ENCODE assay signal across 7 mouse cellular contexts in genomic region chr2:173578595-173578994, GRCm38 (mm10). TPM values are rescaled to one million over a fixed set of nuclear protein-coding genes. Genes with fewer than 3 reads are reported as not detected.
DNase-seq lines count a peak whose midpoint lies in the region; ATAC-seq and TF ChIP-seq lines count a peak whose summit lies in the region.

No protein-coding gene starts in this region.

- H3K27me3 ChIP-seq in thymus, adult 2 months (ENCODE audit: control insufficient read depth, insufficient read depth, low read length) = peaks cover 2% of the 10 kb centered on the region; the same call in 1 of the 2 replicates
- H3K27me3 ChIP-seq in forebrain, embryonic 16.5 days (replicated peaks; ENCODE audit: control insufficient read depth, insufficient read depth, low read length) = peaks cover 22% of the 10 kb centered on the region
- peaks cover 84% of the 10 kb centered on the region for H3K27me3 ChIP-seq in liver, embryonic 13.5 days

- TF ChIP-seq POLR2A in thymus, adult 2 months (IDR thresholded peaks at IDR 0.05; ENCODE audit: control insufficient read depth, extremely low read depth, insufficient read depth, low read length, poor library complexity) = no peak

- H3K4me3 ChIP-seq in thymus, adult 2 months (ENCODE audit: control insufficient read depth, insufficient read depth, low read length) = peak overlapping the region; percentile 55
- peak overlapping the region; percentile 42 for H3K4me3 ChIP-seq in forebrain, embryonic 16.5 days (replicated peaks; ENCODE audit: low read length)
- peak overlapping the region; percentile 32 for H3K4me3 ChIP-seq in liver, embryonic 13.5 days (replicated peaks)

- peak overlapping the region; percentile 50 for H3K9ac ChIP-seq in forebrain, embryonic 16.5 days (replicated peaks; ENCODE audit: low read depth, low read length)
- no peak overlapping the region for H3K9ac ChIP-seq in liver, embryonic 13.5 days

- H3K36me3 ChIP-seq in thymus, adult 2 months (ENCODE audit: control insufficient read depth, insufficient read depth, low read length) = no peaks in the 10 kb centered on the region
- H3K36me3 ChIP-seq in forebrain, embryonic 16.5 days (ENCODE audit: control insufficient read depth, insufficient read depth) = no peaks in the 10 kb centered on the region
- H3K36me3 ChIP-seq in liver, embryonic 13.5 days = no peaks in the 10 kb centered on the region

- TF ChIP-seq CTCF in thymus, adult 2 months (IDR thresholded peaks at IDR 0.05; ENCODE audit: borderline replicate concordance, control insufficient read depth, extremely low read depth, insufficient read depth, low read length, poor library complexity) = no peak

- no peak for ATAC-seq in forebrain, embryonic 16.5 days
- ATAC-seq in liver, embryonic 13.5 days (ENCODE audit: low read depth) = no peak
- no peak for ATAC-seq in erythroid progenitor cell, adult 5-6 weeks (replicated peaks; ENCODE audit: low FRiP score, poor library complexity, severe bottlenecking)

- peak; percentile 37 for DNase-seq in thymus, adult 2 months
- DNase-seq in thymus, postnatal 0 days (ENCODE audit: low spot score) = no peak
- no peak for DNase-seq in liver, embryonic 13.5 days
- DNase-seq in spleen, postnatal 10 days (ENCODE audit: low spot score in 2 of 2) = no peak
- no peak for DNase-seq in right cerebral cortex, adult 2 months (ENCODE audit: low spot score in 2 of 2)

- 10% methylated on average over 8 of the region's 8 CpGs for WGBS in thymus, adult 2 months
- WGBS in forebrain, embryonic 16.5 days = 14% methylated on average over 8 of the region's 8 CpGs
- 18% methylated on average over 8 of the region's 8 CpGs for WGBS in liver, embryonic 13.5 days (ENCODE audit: insufficient replicate concordance)

- peak overlapping the region; percentile 69 for H3K27ac ChIP-seq in thymus, adult 2 months (ENCODE audit: control insufficient read depth, insufficient read depth, low read length)
- H3K27ac ChIP-seq in forebrain, embryonic 16.5 days (ENCODE audit: low read length) = no peak overlapping the region
- H3K27ac ChIP-seq in liver, embryonic 13.5 days = no peak overlapping the region

- peak overlapping the region; percentile 71 for H3K4me2 ChIP-seq in forebrain, embryonic 16.5 days (ENCODE audit: low read length)
- H3K4me2 ChIP-seq in liver, embryonic 13.5 days = peak overlapping the region; percentile 59

- no peaks in the 10 kb centered on the region for H3K9me3 ChIP-seq in forebrain, embryonic 16.5 days (ENCODE audit: control insufficient read depth, low read length)
- no peaks in the 10 kb centered on the region for H3K9me3 ChIP-seq in liver, embryonic 13.5 days (replicated peaks)

- peaks cover 16% of the 10 kb centered on the region for H3K4me1 ChIP-seq in thymus, adult 2 months (replicated peaks; ENCODE audit: control insufficient read depth, insufficient read depth, low read length)
- peaks cover 8% of the 10 kb centered on the region for H3K4me1 ChIP-seq in forebrain, embryonic 16.5 days (replicated peaks; ENCODE audit: control insufficient read depth, insufficient read depth, low read length)
- H3K4me1 ChIP-seq in liver, embryonic 13.5 days (replicated peaks) = peaks cover 23% of the 10 kb centered on the region

RNA-seq across cellular contexts. Expression of gene Ankrd60, which starts 0.4 kb away (rescaled TPM):
- polyA plus RNA-seq in thymus, adult 2 months (2012; rRNA removed) = 0.31 TPM in 1 of 2 replicates, not detected in the other
- 0.30 TPM in 1 of 2 replicates, not detected in the other for polyA plus RNA-seq in thymus, postnatal 0 days (2015; fragmentation: Nextera tagmentation; extraction: Ambion mirVana)
- polyA plus RNA-seq in forebrain, embryonic 16.5 days (2015; fragmentation: Nextera tagmentation; extraction: Ambion mirVana) = not detected in 2 replicates
- not detected in 2 replicates for polyA plus RNA-seq in liver, embryonic 13.5 days (2015; fragmentation: Nextera tagmentation; extraction: Ambion mirVana)
- not detected in 2 replicates for total RNA-seq in erythroid progenitor cell, adult 5-6 weeks (2015; ENCODE audit: low replicate concordance)
- total RNA-seq in erythroid progenitor cell, adult 5-6 weeks (2017; ENCODE audit: low replicate concordance) = not detected in 2 replicates

RNA-seq across cellular contexts. Expression of gene 1700021F07Rik, which starts 56.2 kb away (rescaled TPM):
- not detected in 2 replicates for polyA plus RNA-seq in thymus, adult 2 months (2012; rRNA removed)
- polyA plus RNA-seq in thymus, postnatal 0 days (2015; fragmentation: Nextera tagmentation; extraction: Ambion mirVana) = not detected in 2 replicates
- not detected in 2 replicates for polyA plus RNA-seq in forebrain, embryonic 16.5 days (2015; fragmentation: Nextera tagmentation; extraction: Ambion mirVana)
- polyA plus RNA-seq in liver, embryonic 13.5 days (2015; fragmentation: Nextera tagmentation; extraction: Ambion mirVana) = not detected in 2 replicates
- total RNA-seq in erythroid progenitor cell, adult 5-6 weeks (2015; ENCODE audit: low replicate concordance) = not detected in 2 replicates
- not detected in 2 replicates for total RNA-seq in erythroid progenitor cell, adult 5-6 weeks (2017; ENCODE audit: low replicate concordance)
